Mouse (Mus musculus) heart, postnatal 14 days (tissue): ENCODE results near the gene Cfb. TPM values are rescaled to one million over a fixed set of nuclear protein-coding genes. Genes with fewer than 3 reads are reported as not detected.

Experiments
- DNase-seq, 2 experiments: peaks; one replicate each; pipeline ENCODE4 v3.0.0; 2021 to 2022
- intact Hi-C: fragments of 180-260 bp; cut with DNase I; formaldehyde crosslinking; loops from one replicate; pipeline ENCODE4 v1.15.1; 2025
- total RNA-seq, 2 experiments: library from RNA; stranded (reverse); gene quantifications; 2 replicates each; pipeline ENCODE4 v1.2.3; 2021

Gene Cfb
- total RNA-seq, 2 experiments from 2014 or later, result 6.3 to 7.8 TPM

- intact Hi-C loops, result no loop called here
- no peak for DNase-seq
Observed at GRCm38 (mm10) chr17:34887942-34888341, 25.6 kb upstream of the Cfb start.

GRCm38 (mm10) chr17:34885615-34886014 is 23.3 kb upstream of the Cfb start:
- DNase-seq, result no peak
- intact Hi-C loops, result no loop called here

- intact Hi-C loops, result no loop called here
- DNase-seq, result no peak
Observed at GRCm38 (mm10) chr17:34884704-34885103, 22.4 kb upstream of the Cfb start.

GRCm38 (mm10) chr17:34883332-34883731 is 21.0 kb upstream of the Cfb start:
- no peak for DNase-seq
- intact Hi-C loops, result no loop called here

- DNase-seq, result no peak
- intact Hi-C loops, result no loop called here
Observed at GRCm38 (mm10) chr17:34881683-34882310, 19.5 kb upstream of the Cfb start, which contains the start of gene Gm20547. TSS of gene Gm20547 (minus strand) at chr17:34882042.

- no peak for DNase-seq
Observed at GRCm38 (mm10) chr17:34881166-34881565, 18.8 kb upstream of the Cfb start.

GRCm38 (mm10) chr17:34879336-34879879 is 17.1 kb upstream of the Cfb start, which contains the start of gene Zbtb12:
TSS of gene Zbtb12 (plus strand) at chr17:34879483.
- intact Hi-C loops, result no loop called here
- DNase-seq, result no peak

More at GRCm38 (mm10) chr17:34881166-34881565, 18.8 kb upstream of the Cfb start:
- intact Hi-C loops, result no loop called here

GRCm38 (mm10) chr17:34874321-34874720 is 12.0 kb upstream of the Cfb start:
- intact Hi-C loops, result no loop called here

GRCm38 (mm10) chr17:34865981-34866380 is 3.7 kb upstream of the Cfb start:
- intact Hi-C loops, result loop anchor here (5.0 kb wide), 1 partner anchor 56 kb away; no protein-coding TSS in a partner anchor
- DNase-seq, result no peak

More at GRCm38 (mm10) chr17:34874321-34874720, 12.0 kb upstream of the Cfb start:
- DNase-seq, result no peak

- intact Hi-C loops, result no loop called here
- no peak for DNase-seq
Observed at GRCm38 (mm10) chr17:34861704-34862415, 458 bp downstream of the Cfb start.

GRCm38 (mm10) chr17:34860514-34860913 is 1.8 kb downstream of the Cfb start:
- intact Hi-C loops, result no loop called here
- no peak for DNase-seq

GRCm38 (mm10) chr17:34858670-34859069 is 3.6 kb downstream of the Cfb start:
- DNase-seq, result no peak

GRCm38 (mm10) chr17:34855825-34856224 is 6.5 kb downstream of the Cfb start:
- intact Hi-C loops, result loop anchor here (1.0 to 10.0 kb wide), 2 partner anchors 56 to 89 kb away; no protein-coding TSS in a partner anchor
- peak; percentile 61 to 77 for DNase-seq

More at GRCm38 (mm10) chr17:34858670-34859069, 3.6 kb downstream of the Cfb start:
- intact Hi-C loops, result loop anchor here (10.0 kb wide), 1 partner anchor 86 kb away; no protein-coding TSS in a partner anchor

- DNase-seq, result no peak
- intact Hi-C loops, result loop anchor here (1.0 to 10.0 kb wide), 4 partner anchors 58 to 388 kb away; partner anchors contain the start of genes Ddx39b and Lsm2
Observed at GRCm38 (mm10) chr17:34854761-34855160, 7.6 kb downstream of the Cfb start.

- DNase-seq, result no peak
- intact Hi-C loops, result loop anchor here (5.0 to 10.0 kb wide), 3 partner anchors 91 to 389 kb away; partner anchors contain the start of genes Ddx39b and Lsm2
Observed at GRCm38 (mm10) chr17:34853511-34853910, 8.8 kb downstream of the Cfb start.

GRCm38 (mm10) chr17:34850517-34851125 is 11.7 kb downstream of the Cfb start:
- no peak for DNase-seq
- intact Hi-C loops, result loop anchor here (2.0 to 10.0 kb wide), 4 partner anchors 48 to 392 kb away; partner anchors contain the start of genes C2, Ddx39b, Ehmt2 and Lsm2

GRCm38 (mm10) chr17:34849722-34850516 is 12.4 kb downstream of the Cfb start, which contains the start of the genes Skiv2l and Nelfe:
TSS of gene Skiv2l (minus strand) at chr17:34850210.
TSS of gene Nelfe (plus strand) at chr17:34850391.
- intact Hi-C loops, result loop anchor here (2.0 to 10.0 kb wide), 4 partner anchors 49 to 392 kb away; partner anchors contain the start of genes C2, Ddx39b, Ehmt2 and Lsm2
- peak; percentile 98 to 99 for DNase-seq

GRCm38 (mm10) chr17:34847615-34848014 is 14.7 kb downstream of the Cfb start:
- DNase-seq, result no peak
- intact Hi-C loops, result no loop called here

- intact Hi-C loops, result no loop called here
- no peak for DNase-seq
Observed at GRCm38 (mm10) chr17:34847192-34847591, 15.1 kb downstream of the Cfb start.
